Mouse (Mus musculus): ENCODE results near the gene Olfr1031. TPM values are rescaled to one million over a fixed set of nuclear protein-coding genes. Genes with fewer than 3 reads are reported as not detected.
A peak's percentile ranks its signal among the peaks of the same experiment; 100 is the strongest.
"Not testable (repeated sequence)": the region's sequence is repeated elsewhere in the genome, so short reads cannot be mapped to it uniquely, and the experiment has no call there.

The Olfr1031 gene
- polyA plus RNA-seq (2016; fragmentation: Nextera tagmentation; extraction: Ambion mirVana): not detected in 2 replicates

DNA sequence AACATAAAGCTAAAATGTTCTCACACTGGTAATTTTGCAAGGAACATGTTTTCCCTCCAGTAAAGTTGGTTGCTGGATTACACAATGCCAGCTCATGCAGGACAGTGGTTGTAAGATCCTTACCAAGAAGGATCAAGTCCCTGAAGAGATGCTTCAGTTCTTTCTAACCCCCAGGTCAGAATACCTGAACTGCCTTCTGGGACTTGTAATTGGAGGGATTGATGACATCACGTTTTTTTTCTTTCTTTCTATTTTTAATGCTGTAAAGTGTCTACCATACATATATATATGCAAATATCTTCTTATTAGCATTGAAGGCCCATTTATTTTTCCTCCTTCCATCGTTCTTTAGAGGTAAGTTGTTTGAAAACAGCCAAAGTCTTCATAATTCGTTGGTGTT is at the start of gene Olfr1031:
Gene Olfr1031 (plus strand): TSS at position 301 of the 400 bp plus-strand sequence.
- no peaks in the 10 kb centered on the region for H3K4me1 ChIP-seq
- H3K4me2 ChIP-seq (replicated peaks): no peak within 1 kb of the TSS
- H3K9ac ChIP-seq: no peak within 1 kb of the TSS
- H3K27ac ChIP-seq: no peak within 1 kb of the TSS
- H3K4me3 ChIP-seq: no peak within 1 kb of the TSS
- WGBS: 69% methylated on average over 3 of the region's 3 CpGs
- no peaks in the 10 kb centered on the region for H3K9me3 ChIP-seq (replicated peaks)
- no peaks in the 10 kb centered on the region for H3K27me3 ChIP-seq
- ATAC-seq (ENCODE audit: low FRiP score): no peak
- no peaks in the 10 kb centered on the region for H3K36me3 ChIP-seq

DNA sequence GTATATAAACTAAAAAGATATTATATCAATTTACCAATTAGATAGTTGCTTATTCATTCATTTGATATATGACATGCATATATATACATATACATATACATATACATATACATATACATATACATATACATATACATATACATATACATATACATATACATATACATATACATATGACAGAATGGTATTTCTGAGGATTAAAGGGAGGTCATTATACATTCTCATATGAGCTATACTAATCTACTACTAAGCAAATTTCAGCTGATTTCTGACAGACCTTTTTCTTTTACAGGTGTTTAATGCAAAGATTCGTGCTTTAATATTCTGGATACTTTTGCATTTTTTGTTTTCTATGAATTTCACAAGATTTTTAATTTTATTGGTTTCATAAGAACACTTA is 40.0 kb upstream of the Olfr1031 start, which contains the start of gene Olfr1028:
Gene Olfr1028 (plus strand): TSS at position 301 of the 400 bp plus-strand sequence.
- Histone ChIP-seq H3K4me3 (no peak within 1 kb of the TSS), H3K9me3 (replicated peaks) (no peaks in the 10 kb centered on the region), H3K36me3 (no peaks in the 10 kb centered on the region), H3K4me2 (replicated peaks) (no peak within 1 kb of the TSS), H3K9ac (no peak within 1 kb of the TSS), H3K27me3 (no peaks in the 10 kb centered on the region), H3K4me1 (no peaks in the 10 kb centered on the region), H3K27ac (no peak within 1 kb of the TSS)
- ATAC-seq (ENCODE audit: low FRiP score): no peak
- 86% methylated on average over 1 of the region's 1 CpGs for WGBS

DNA sequence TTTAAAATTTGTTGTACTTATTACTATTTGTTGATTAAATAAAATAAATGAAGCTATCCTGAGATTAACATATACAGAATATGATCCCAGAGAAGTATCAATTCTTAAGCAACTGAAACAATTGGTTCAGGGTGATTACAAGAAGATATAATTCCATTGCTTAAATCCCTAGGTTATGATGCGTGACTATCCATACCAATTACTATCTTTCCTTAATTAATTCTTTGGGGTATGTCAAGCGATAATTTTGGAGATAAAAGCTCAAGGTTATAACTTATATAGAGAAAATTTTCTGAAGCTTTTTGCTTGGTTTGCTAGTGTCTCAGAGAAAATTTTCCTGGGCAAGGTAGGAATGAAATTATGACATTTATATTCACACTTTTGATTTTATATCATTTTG is 16.5 kb upstream of the Olfr1031 start, which contains the start of gene Olfr1029:
Gene Olfr1029 (plus strand): TSS at position 301 of the 400 bp plus-strand sequence.
- H3K9ac ChIP-seq: no peak within 1 kb of the TSS
- H3K27ac ChIP-seq: no peak within 1 kb of the TSS
- ATAC-seq (ENCODE audit: low FRiP score): no peak
- no peaks in the 10 kb centered on the region for H3K9me3 ChIP-seq (replicated peaks)
- no peaks in the 10 kb centered on the region for H3K4me1 ChIP-seq
- no peaks in the 10 kb centered on the region for H3K27me3 ChIP-seq
- H3K4me3 ChIP-seq: no peak within 1 kb of the TSS
- no peaks in the 10 kb centered on the region for H3K36me3 ChIP-seq
- no peak within 1 kb of the TSS for H3K4me2 ChIP-seq (replicated peaks)
- WGBS: 94% methylated on average over 2 of the region's 2 CpGs

DNA sequence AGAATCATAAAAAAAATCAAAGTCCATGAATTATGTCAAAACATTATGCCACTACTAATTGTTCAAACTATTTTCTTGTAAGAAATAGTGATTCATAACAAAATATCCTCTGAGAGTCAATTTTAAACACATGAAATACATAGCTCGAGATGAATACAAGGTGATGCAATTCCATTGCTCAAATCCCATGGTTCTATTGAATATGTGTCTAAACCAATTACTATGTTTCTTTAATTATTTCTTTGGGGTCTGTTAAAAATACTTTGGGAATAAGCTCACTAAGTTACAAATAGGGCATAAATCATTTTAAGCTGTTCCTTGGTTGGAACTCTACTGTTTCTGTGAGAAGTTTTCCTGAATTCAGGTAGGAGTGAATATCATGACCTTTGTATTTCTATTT is 11.1 kb upstream of the Olfr1031 start, which contains the start of gene Olfr1030:
Gene Olfr1030 (plus strand): TSS at position 301 of the 400 bp plus-strand sequence.
- no peak within 1 kb of the TSS for H3K4me2 ChIP-seq (replicated peaks)
- no peaks in the 10 kb centered on the region for H3K36me3 ChIP-seq
- no peaks in the 10 kb centered on the region for H3K27me3 ChIP-seq
- no peak within 1 kb of the TSS for H3K4me3 ChIP-seq
- no peaks in the 10 kb centered on the region for H3K9me3 ChIP-seq (replicated peaks)
- H3K4me1 ChIP-seq: no peaks in the 10 kb centered on the region
- no peak within 1 kb of the TSS for H3K9ac ChIP-seq
- no peak within 1 kb of the TSS for H3K27ac ChIP-seq
- no peak for ATAC-seq (ENCODE audit: low FRiP score)
- 72% methylated on average over 1 of the region's 1 CpGs for WGBS

DNA sequence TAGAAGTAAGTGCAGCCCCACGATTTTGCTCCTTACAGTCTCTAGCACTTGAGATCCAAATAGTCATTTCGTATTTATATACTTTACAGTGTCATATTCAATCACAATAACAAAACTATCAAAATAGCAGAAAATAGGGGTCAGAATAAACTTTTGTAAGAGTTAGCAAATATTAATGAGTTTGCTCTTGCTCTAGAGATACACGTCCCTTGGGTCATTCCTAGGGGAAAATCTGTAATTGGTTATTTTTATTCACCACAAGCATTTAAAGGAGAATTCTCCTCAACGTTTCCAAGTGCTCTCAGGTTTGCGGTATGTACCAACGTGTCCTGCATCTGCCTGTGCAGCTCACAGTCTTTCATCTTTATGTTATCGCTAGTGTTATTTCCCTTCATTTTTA is 15.1 kb downstream of the Olfr1031 start, which contains the start of gene Olfr1032:
Gene Olfr1032 (plus strand): TSS at position 301 of the 400 bp plus-strand sequence.
- no peak within 1 kb of the TSS for H3K9ac ChIP-seq
- ATAC-seq (ENCODE audit: low FRiP score): no peak
- H3K4me1 ChIP-seq: no peaks in the 10 kb centered on the region
- H3K4me3 ChIP-seq: no peak within 1 kb of the TSS
- WGBS: 89% methylated on average over 7 of the region's 7 CpGs
- H3K9me3 ChIP-seq (replicated peaks): no peaks in the 10 kb centered on the region
- H3K36me3 ChIP-seq: no peaks in the 10 kb centered on the region
- no peak within 1 kb of the TSS for H3K27ac ChIP-seq
- H3K4me2 ChIP-seq (replicated peaks): no peak within 1 kb of the TSS
- H3K27me3 ChIP-seq: no peaks in the 10 kb centered on the region

DNA sequence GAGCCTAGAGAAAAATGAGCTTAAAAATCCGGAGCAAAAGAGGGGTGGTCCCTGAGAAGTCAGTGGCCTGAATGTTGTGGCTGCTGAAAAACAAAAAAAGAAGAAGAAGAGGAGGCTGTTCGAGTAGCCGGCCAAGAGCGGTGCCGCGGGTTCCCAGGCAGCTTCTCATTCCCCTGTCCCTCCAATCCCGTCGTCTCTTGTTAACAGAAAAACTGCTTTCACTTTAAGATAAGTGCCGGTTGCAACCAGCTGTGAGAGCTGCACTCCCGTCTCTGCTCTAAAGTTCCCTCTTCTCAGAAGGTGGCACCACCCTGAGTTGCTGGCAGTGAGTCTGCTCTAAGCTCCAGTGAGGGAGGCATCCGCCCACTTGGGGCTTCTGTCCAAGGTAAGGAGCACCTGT is 30.3 kb downstream of the Olfr1031 start, which contains the start of gene Olfr1033:
Gene Olfr1033 (plus strand): TSS at position 228 of the 400 bp plus-strand sequence.
- H3K9me3 ChIP-seq (replicated peaks); H3K27ac ChIP-seq; H3K4me1 ChIP-seq; H3K36me3 ChIP-seq; ATAC-seq (ENCODE audit: low FRiP score); H3K9ac ChIP-seq; H3K27me3 ChIP-seq: not testable (repeated sequence)
- H3K4me2 ChIP-seq (replicated peaks): peak within 1 kb of the TSS; percentile 46
- peak within 1 kb of the TSS; percentile 27 for H3K4me3 ChIP-seq
- 6% methylated on average over 11 of the region's 11 CpGs for WGBS

DNA sequence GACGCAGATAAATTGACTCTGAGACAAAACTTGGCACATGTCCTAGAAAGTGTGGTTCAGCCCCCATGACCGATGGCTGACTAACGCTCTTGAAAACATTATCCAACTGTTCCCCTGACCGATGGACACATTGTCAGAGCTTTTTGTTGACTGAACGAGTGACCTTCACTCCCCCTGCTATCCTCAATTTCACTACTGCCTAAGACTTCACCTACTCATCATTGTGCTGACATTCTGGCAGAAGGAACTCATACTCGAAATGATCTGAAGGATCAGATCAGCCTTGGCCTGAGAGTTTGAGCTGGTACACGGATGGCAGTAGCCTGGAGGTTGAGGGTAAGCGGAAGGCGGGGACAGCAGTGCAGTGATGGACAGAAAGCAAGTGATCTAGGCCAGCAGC is 31.4 kb downstream of the Olfr1031 start:
- H3K9ac ChIP-seq; H3K36me3 ChIP-seq; ATAC-seq (ENCODE audit: low FRiP score); H3K9me3 ChIP-seq (replicated peaks); H3K27me3 ChIP-seq; H3K27ac ChIP-seq; H3K4me2 ChIP-seq (replicated peaks); H3K4me3 ChIP-seq; H3K4me1 ChIP-seq: not testable (repeated sequence)
- WGBS: 88% methylated on average over 5 of the region's 9 CpGs

Other genes with a start within 250 kb of the Olfr1031 start
- not detected in 2 replicates for gene Olfr1012, start 227.5 kb upstream of the Olfr1031 start, polyA plus RNA-seq (2016; fragmentation: Nextera tagmentation; extraction: Ambion mirVana)
- gene Olfr1013, start 223.2 kb upstream of the Olfr1031 start, polyA plus RNA-seq (2016; fragmentation: Nextera tagmentation; extraction: Ambion mirVana): not detected in 2 replicates
- not detected in 2 replicates for gene Olfr1014, start 217.6 kb upstream of the Olfr1031 start, polyA plus RNA-seq (2016; fragmentation: Nextera tagmentation; extraction: Ambion mirVana)
- not detected in 2 replicates for gene Olfr1015, start 208.3 kb upstream of the Olfr1031 start, polyA plus RNA-seq (2016; fragmentation: Nextera tagmentation; extraction: Ambion mirVana)
- gene Olfr1016, start 187.8 kb upstream of the Olfr1031 start, polyA plus RNA-seq (2016; fragmentation: Nextera tagmentation; extraction: Ambion mirVana): not detected in 2 replicates
- not detected in 2 replicates for gene Olfr1018, start 171.8 kb upstream of the Olfr1031 start, polyA plus RNA-seq (2016; fragmentation: Nextera tagmentation; extraction: Ambion mirVana)
- gene Olfr1019, start 144.8 kb upstream of the Olfr1031 start, polyA plus RNA-seq (2016; fragmentation: Nextera tagmentation; extraction: Ambion mirVana): not detected in 2 replicates
- gene Olfr1020, start 143.3 kb upstream of the Olfr1031 start, polyA plus RNA-seq (2016; fragmentation: Nextera tagmentation; extraction: Ambion mirVana): not detected in 2 replicates
- not detected in 2 replicates for gene Olfr1022, start 121.7 kb upstream of the Olfr1031 start, polyA plus RNA-seq (2016; fragmentation: Nextera tagmentation; extraction: Ambion mirVana)
- gene Olfr1023, start 104.7 kb upstream of the Olfr1031 start, polyA plus RNA-seq (2016; fragmentation: Nextera tagmentation; extraction: Ambion mirVana): not detected in 2 replicates
- not detected in 2 replicates for gene Olfr1024, start 85.3 kb upstream of the Olfr1031 start, polyA plus RNA-seq (2016; fragmentation: Nextera tagmentation; extraction: Ambion mirVana)
- gene Olfr1025-ps1, start 75.1 kb upstream of the Olfr1031 start, polyA plus RNA-seq (2016; fragmentation: Nextera tagmentation; extraction: Ambion mirVana): not detected in 2 replicates
- gene Olfr1026, start 68.7 kb upstream of the Olfr1031 start, polyA plus RNA-seq (2016; fragmentation: Nextera tagmentation; extraction: Ambion mirVana): not detected in 2 replicates
- gene Olfr1028, start 39.9 kb upstream of the Olfr1031 start, polyA plus RNA-seq (2016; fragmentation: Nextera tagmentation; extraction: Ambion mirVana): not detected in 2 replicates
- gene Olfr1029, start 16.4 kb upstream of the Olfr1031 start, polyA plus RNA-seq (2016; fragmentation: Nextera tagmentation; extraction: Ambion mirVana): not detected in 2 replicates
- gene Olfr1030, start 11.0 kb upstream of the Olfr1031 start, polyA plus RNA-seq (2016; fragmentation: Nextera tagmentation; extraction: Ambion mirVana): not detected in 2 replicates
- gene Olfr1032, start 15.2 kb downstream of the Olfr1031 start, polyA plus RNA-seq (2016; fragmentation: Nextera tagmentation; extraction: Ambion mirVana): not detected in 2 replicates
- not detected in 2 replicates for gene Olfr1033, start 30.3 kb downstream of the Olfr1031 start, polyA plus RNA-seq (2016; fragmentation: Nextera tagmentation; extraction: Ambion mirVana)
- not detected in 2 replicates for gene Olfr1034, start 55.6 kb downstream of the Olfr1031 start, polyA plus RNA-seq (2016; fragmentation: Nextera tagmentation; extraction: Ambion mirVana)
- not detected in 2 replicates for gene Olfr1036, start 83.7 kb downstream of the Olfr1031 start, polyA plus RNA-seq (2016; fragmentation: Nextera tagmentation; extraction: Ambion mirVana)
- gene Olfr1037, start 97.1 kb downstream of the Olfr1031 start, polyA plus RNA-seq (2016; fragmentation: Nextera tagmentation; extraction: Ambion mirVana): not detected in 2 replicates
- not detected in 2 replicates for gene Olfr1039, start 145.6 kb downstream of the Olfr1031 start, polyA plus RNA-seq (2016; fragmentation: Nextera tagmentation; extraction: Ambion mirVana)
- not detected in 2 replicates for gene Olfr1040, start 156.4 kb downstream of the Olfr1031 start, polyA plus RNA-seq (2016; fragmentation: Nextera tagmentation; extraction: Ambion mirVana)
- gene Olfr1042, start 171.5 kb downstream of the Olfr1031 start, polyA plus RNA-seq (2016; fragmentation: Nextera tagmentation; extraction: Ambion mirVana): not detected in 2 replicates
- not detected in 2 replicates for gene Olfr1043, start 177.2 kb downstream of the Olfr1031 start, polyA plus RNA-seq (2016; fragmentation: Nextera tagmentation; extraction: Ambion mirVana)
- not detected in 2 replicates for gene Olfr1044, start 187.5 kb downstream of the Olfr1031 start, polyA plus RNA-seq (2016; fragmentation: Nextera tagmentation; extraction: Ambion mirVana)
- not detected in 2 replicates for gene Olfr52, start 195.4 kb downstream of the Olfr1031 start, polyA plus RNA-seq (2016; fragmentation: Nextera tagmentation; extraction: Ambion mirVana)
- gene Olfr1045, start 212.7 kb downstream of the Olfr1031 start, polyA plus RNA-seq (2016; fragmentation: Nextera tagmentation; extraction: Ambion mirVana): not detected in 2 replicates
- not detected in 2 replicates for gene Olfr1046, start 229.0 kb downstream of the Olfr1031 start, polyA plus RNA-seq (2016; fragmentation: Nextera tagmentation; extraction: Ambion mirVana)
- gene Olfr1047, start 241.1 kb downstream of the Olfr1031 start, polyA plus RNA-seq (2016; fragmentation: Nextera tagmentation; extraction: Ambion mirVana): not detected in 2 replicates
- not detected in 2 replicates for gene Olfr1048, start 250.0 kb downstream of the Olfr1031 start, polyA plus RNA-seq (2016; fragmentation: Nextera tagmentation; extraction: Ambion mirVana)

All from hindbrain, embryonic 12.5 days (tissue).